Mouse (Mus musculus) limb, embryonic 13.5 days (tissue): ENCODE data around the gene Kif26b. TPM values are rescaled to one million over a fixed set of nuclear protein-coding genes. Genes with fewer than 3 reads are reported as not detected.
A peak's percentile ranks its signal among the peaks of the same experiment; 100 is the strongest.

Source experiments
- ATAC-seq: fragments of 200-750 bp; cut with Nextera tagmentation; 2 replicates; pipeline ENCODE4 v1.8.0; 2017; ENCODE audit warnings: low read depth, moderate number of reproducible peaks, moderate TSS enrichment; ENCODE audit not compliant: low FRiP score
- H3K27ac ChIP-seq: fragments of 300-500 bp; sonication (generic); 2 replicates; pipeline ENCODE4 v1.5.1; 2015; ENCODE audit warnings: inconsistent platforms, mild to moderate bottlenecking, moderate library complexity
- H3K27me3 ChIP-seq: fragments of 300-500 bp; sonication (generic); 2 replicates; pipeline ENCODE4 v1.6.1; 2015; ENCODE audit warnings: mild to moderate bottlenecking, inconsistent platforms
- H3K36me3 ChIP-seq: fragments of 300-500 bp; sonication (generic); 2 replicates; pipeline ENCODE4 v1.6.1; 2015; ENCODE audit warnings: inconsistent platforms, mild to moderate bottlenecking, moderate library complexity
- H3K4me1 ChIP-seq: fragments of 300-500 bp; sonication (generic); 2 replicates; pipeline ENCODE4 v1.6.1; 2015; ENCODE audit warnings: inconsistent platforms
- H3K4me2 ChIP-seq: fragments of 300-500 bp; sonication (generic); replicated peaks from 2 replicates; pipeline ENCODE4 v1.6.1; 2015; ENCODE audit warnings: inconsistent platforms, mild to moderate bottlenecking, moderate library complexity
- H3K4me3 ChIP-seq: fragments of 300-500 bp; sonication (generic); 2 replicates; pipeline ENCODE4 v1.5.1; 2015; ENCODE audit warnings: moderate library complexity, mild to moderate bottlenecking, inconsistent platforms
- H3K9ac ChIP-seq: fragments of 300-500 bp; sonication (generic); 2 replicates; pipeline ENCODE4 v1.6.1; 2015; ENCODE audit warnings: mild to moderate bottlenecking, inconsistent platforms
- H3K9me3 ChIP-seq: fragments of 300-500 bp; sonication (generic); 2 replicates; pipeline ENCODE4 v1.6.1; 2016; ENCODE audit warnings: inconsistent platforms
- WGBS: fragments of 180-500 bp; shearing (Covaris S2); methylation state at CpG from one replicate; pipeline ENCODE4 v1.1.7; 2015; 5-methylcytosine and 5-hydroxymethylcytosine counted together
- polyA plus RNA-seq: library from polyadenylated mRNA; unstranded; fragments of >200 nt; fragmentation: Nextera tagmentation; extraction: Ambion mirVana; gene quantifications from 2 replicates; pipeline ENCODE4 v1.2.1, GENCODE M21; 2015

Gene Kif26b
- polyA plus RNA-seq, 1 experiment from 2014 or later: 13.3 TPM

GRCm38 (mm10) chr1:178513954-178514353, 15.0 kb upstream of the Kif26b start:
- no peak for ATAC-seq

DNA sequence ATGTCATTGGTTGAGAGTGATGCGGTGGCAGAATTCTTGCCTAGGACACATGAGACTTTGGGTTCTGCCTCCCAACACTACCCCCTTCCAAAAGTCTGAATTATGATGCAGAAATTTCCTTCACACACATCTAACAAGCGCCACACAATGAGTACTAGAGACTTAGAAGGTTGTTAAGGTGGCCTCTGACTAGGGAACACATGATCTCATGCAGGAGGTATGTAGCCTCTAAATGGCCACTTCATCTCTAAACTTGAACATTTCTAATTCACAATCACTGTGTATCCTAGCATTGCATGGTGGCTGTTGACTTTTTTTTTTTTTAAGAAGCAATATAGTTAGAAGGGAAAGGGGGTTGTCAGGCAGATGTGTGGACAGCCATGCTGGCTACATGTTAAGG, 13.1 kb upstream of the Kif26b start:
- H3K9me3 ChIP-seq: no peaks in the 10 kb centered on the region
- H3K4me3 ChIP-seq: no peak overlapping the region
- peaks cover 6% of the 10 kb centered on the region for H3K4me1 ChIP-seq
- ATAC-seq: no peak
- H3K27ac ChIP-seq: no peak overlapping the region
- peaks cover 7% of the 10 kb centered on the region; the same call in 1 of the 2 replicates for H3K27me3 ChIP-seq
- H3K9ac ChIP-seq: no peak overlapping the region
- 67% methylated on average over 2 of the region's 2 CpGs for WGBS
- H3K4me2 ChIP-seq: no peak overlapping the region
- H3K36me3 ChIP-seq: no peaks in the 10 kb centered on the region

More at GRCm38 (mm10) chr1:178513954-178514353, 15.0 kb upstream of the Kif26b start:
- H3K9ac ChIP-seq: no peak overlapping the region
- H3K9me3 ChIP-seq: no peaks in the 10 kb centered on the region
- peaks cover 6% of the 10 kb centered on the region for H3K4me1 ChIP-seq
- H3K4me3 ChIP-seq: no peak overlapping the region
- 0 out of 2 replicates have a peak, but pooled peaks cover 4% of the 10 kb centered on the region for H3K27me3 ChIP-seq
- 35% methylated on average over 6 of the region's 8 CpGs for WGBS
- H3K27ac ChIP-seq: no peak overlapping the region
- no peak overlapping the region for H3K4me2 ChIP-seq
- no peaks in the 10 kb centered on the region for H3K36me3 ChIP-seq

DNA sequence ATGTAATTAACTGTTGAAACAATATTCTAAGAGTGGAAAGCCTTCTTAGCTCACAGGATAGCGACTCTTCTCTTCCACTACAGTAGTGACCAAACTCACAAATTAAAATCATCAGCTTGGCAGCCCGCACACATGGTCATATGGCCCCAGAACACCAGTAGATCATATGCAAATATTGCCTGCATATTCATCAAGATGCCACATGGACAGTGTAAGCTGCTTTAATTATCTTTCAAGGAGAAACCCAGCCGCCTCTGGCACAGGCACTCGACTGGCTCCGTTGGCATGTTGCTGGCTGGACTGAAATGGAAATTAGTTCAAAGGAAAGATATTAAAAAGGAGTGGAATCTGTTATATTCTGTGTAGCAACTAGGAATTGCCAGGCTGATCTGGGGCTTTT, 6.5 kb upstream of the Kif26b start:
- Histone ChIP-seq H3K4me2 (no peak overlapping the region), H3K9me3 (peaks cover 4% of the 10 kb centered on the region; the same call in 1 of the 2 replicates), H3K4me1 (peaks cover 16% of the 10 kb centered on the region), H3K27me3 (peaks cover 8% of the 10 kb centered on the region; the same call in 1 of the 2 replicates), H3K36me3 (no peaks in the 10 kb centered on the region), H3K27ac (no peak overlapping the region), H3K4me3 (no peak overlapping the region), H3K9ac (no peak overlapping the region)
- no peak for ATAC-seq
- WGBS: 76% methylated on average over 5 of the region's 5 CpGs

DNA sequence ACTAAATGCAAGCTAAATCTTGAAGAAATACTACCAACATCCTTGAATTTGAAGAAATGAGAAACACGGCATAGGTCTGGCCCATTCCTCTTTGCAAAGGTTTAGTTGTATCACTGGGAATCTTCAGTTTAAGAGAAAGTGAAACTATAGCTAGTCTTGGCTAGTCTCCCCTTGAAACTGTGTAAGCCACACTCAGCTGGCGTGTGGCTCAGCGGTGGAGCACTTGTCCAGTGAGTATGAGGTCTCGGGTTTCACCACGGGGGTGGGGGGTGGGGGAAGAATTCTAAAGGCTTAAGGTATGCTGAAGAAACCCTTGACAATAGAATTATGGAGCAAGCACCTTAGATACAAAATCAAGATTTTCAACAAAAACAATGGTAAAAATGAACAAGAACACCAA, 5.8 kb upstream of the Kif26b start:
- Histone ChIP-seq H3K36me3 (no peaks in the 10 kb centered on the region), H3K4me3 (no peak overlapping the region), H3K27me3 (peaks cover 8% of the 10 kb centered on the region; the same call in 1 of the 2 replicates), H3K9ac (no peak overlapping the region), H3K4me1 (peaks cover 19% of the 10 kb centered on the region), H3K4me2 (no peak overlapping the region), H3K9me3 (peaks cover 4% of the 10 kb centered on the region; the same call in 1 of the 2 replicates), H3K27ac (no peak overlapping the region)
- 28% methylated on average over 5 of the region's 5 CpGs for WGBS
- ATAC-seq: no peak

GRCm38 (mm10) chr1:178527185-178527546, 1.8 kb upstream of the Kif26b start:
- no peaks in the 10 kb centered on the region for H3K36me3 ChIP-seq
- peaks cover 5% of the 10 kb centered on the region; the same call in 1 of the 2 replicates for H3K27me3 ChIP-seq
- H3K4me3 ChIP-seq: peak overlapping the region; percentile 75
- peaks cover 37% of the 10 kb centered on the region for H3K4me1 ChIP-seq
- 0 out of 2 replicates have a peak overlapping the region, but pooled peaks have one; percentile 33 for H3K27ac ChIP-seq
- peak overlapping the region; percentile 100 for H3K4me2 ChIP-seq
- WGBS: under 1% methylated on average over 21 of the region's 21 CpGs
- H3K9me3 ChIP-seq: peaks cover 4% of the 10 kb centered on the region; the same call in 1 of the 2 replicates
- peak overlapping the region; percentile 87 for H3K9ac ChIP-seq
- ATAC-seq: no peak

GRCm38 (mm10) chr1:178527547-178528361, 1.2 kb upstream of the Kif26b start:
- Histone ChIP-seq H3K36me3 (no peaks in the 10 kb centered on the region), H3K27ac (peak overlapping the region; percentile 88; the same call in 1 of the 2 replicates), H3K4me3 (peak overlapping the region; percentile 75), H3K9me3 (peaks cover 4% of the 10 kb centered on the region; the same call in 1 of the 2 replicates), H3K9ac (peak overlapping the region; percentile 87), H3K4me2 (peak overlapping the region; percentile 100), H3K4me1 (peaks cover 42% of the 10 kb centered on the region), H3K27me3 (peaks cover 5% of the 10 kb centered on the region; the same call in 1 of the 2 replicates)
- under 1% methylated on average over 57 of the region's 59 CpGs for WGBS
- ATAC-seq: peak; percentile 33

- H3K27ac ChIP-seq: peak overlapping the region; percentile 88
- H3K4me2 ChIP-seq: peak overlapping the region; percentile 100
- H3K27me3 ChIP-seq: peaks cover 9% of the 10 kb centered on the region; the same call in 1 of the 2 replicates
- peaks cover 4% of the 10 kb centered on the region; the same call in 1 of the 2 replicates for H3K9me3 ChIP-seq
- H3K9ac ChIP-seq: peak overlapping the region; percentile 87
- peak overlapping the region; percentile 75 for H3K4me3 ChIP-seq
- H3K36me3 ChIP-seq: no peaks in the 10 kb centered on the region
- ATAC-seq: peak; percentile 2; the same call in 1 of the 2 replicates
- H3K4me1 ChIP-seq: peaks cover 48% of the 10 kb centered on the region
- WGBS: under 1% methylated on average over 38 of the region's 38 CpGs
Measured at GRCm38 (mm10) chr1:178529512-178530300, 781 bp downstream of the Kif26b start.

DNA sequence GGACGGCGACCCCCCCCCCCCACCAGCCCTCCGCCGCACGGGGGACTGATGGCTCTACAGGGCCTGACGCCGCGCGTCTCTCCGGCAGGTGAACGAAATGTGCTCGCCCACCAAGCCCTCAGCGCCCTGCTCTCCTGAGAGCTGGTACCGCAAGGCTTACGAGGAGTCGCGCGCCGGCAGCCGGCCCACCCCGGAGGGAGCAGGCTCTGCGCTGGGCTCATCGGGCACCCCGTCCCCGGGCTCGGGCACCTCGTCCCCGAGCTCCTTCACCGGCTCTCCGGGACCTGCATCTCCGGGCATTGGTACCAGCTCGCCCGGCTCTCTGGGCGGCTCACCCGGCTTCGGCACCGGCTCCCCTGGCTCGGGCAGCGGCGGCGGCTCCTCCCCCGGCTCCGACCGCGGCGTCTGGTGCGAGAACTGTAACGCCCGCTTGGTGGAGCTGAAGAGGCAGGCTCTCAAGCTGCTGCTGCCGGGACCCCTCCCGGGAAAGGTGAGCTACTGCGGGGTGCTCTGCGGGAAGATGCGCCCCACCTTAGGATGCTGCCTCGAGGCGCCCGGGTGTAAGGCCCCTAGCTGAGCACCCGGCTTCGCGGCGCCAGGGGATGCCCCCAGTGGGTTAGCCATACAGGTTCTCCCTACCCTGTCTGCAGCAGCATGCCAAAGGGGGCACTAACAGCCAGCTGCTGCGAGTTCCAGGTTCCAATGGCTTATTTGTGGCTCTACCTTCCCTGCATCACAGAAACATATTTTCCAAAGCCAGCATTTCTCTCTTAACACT, 1.6 kb downstream of the Kif26b start:
- Histone ChIP-seq H3K27ac (peak overlapping the region; percentile 88; the same call in 1 of the 2 replicates), H3K9ac (peak overlapping the region; percentile 87), H3K9me3 (peaks cover 5% of the 10 kb centered on the region; the same call in 1 of the 2 replicates), H3K4me1 (peaks cover 48% of the 10 kb centered on the region), H3K4me3 (peak overlapping the region; percentile 75), H3K4me2 (peak overlapping the region; percentile 100), H3K36me3 (peaks cover 7% of the 10 kb centered on the region), H3K27me3 (peaks cover 9% of the 10 kb centered on the region; the same call in 1 of the 2 replicates)
- under 1% methylated on average over 62 of the region's 62 CpGs for WGBS
- peak; percentile 25; the same call in 1 of the 2 replicates for ATAC-seq

- 67% methylated on average over 10 of the region's 10 CpGs for WGBS
- Histone ChIP-seq H3K36me3 (peaks cover 28% of the 10 kb centered on the region), H3K27me3 (no peaks in the 10 kb centered on the region), H3K9me3 (peaks cover 9% of the 10 kb centered on the region; the same call in 1 of the 2 replicates), H3K9ac (no peak overlapping the region), H3K4me2 (no peak overlapping the region), H3K4me3 (no peak overlapping the region), H3K27ac (no peak overlapping the region), H3K4me1 (peaks cover 22% of the 10 kb centered on the region)
- no peak for ATAC-seq
Measured at GRCm38 (mm10) chr1:178540247-178540646, 11.3 kb downstream of the Kif26b start.

- Histone ChIP-seq H3K27ac (no peak overlapping the region), H3K9me3 (no peaks in the 10 kb centered on the region), H3K9ac (no peak overlapping the region), H3K4me2 (no peak overlapping the region), H3K4me3 (no peak overlapping the region), H3K36me3 (peaks cover 29% of the 10 kb centered on the region), H3K4me1 (peaks cover 22% of the 10 kb centered on the region), H3K27me3 (no peaks in the 10 kb centered on the region)
- no peak for ATAC-seq
- 85% methylated on average over 5 of the region's 5 CpGs for WGBS
Measured at GRCm38 (mm10) chr1:178542415-178542814, 13.5 kb downstream of the Kif26b start.
